Mouse (Mus musculus): ENCODE measurements around the gene Med1.

GRCm38 (mm10) chr11:98123424-98123823 lies 69.7 kb downstream of the Med1 start:
- TF ChIP-seq CTCF (IDR thresholded peaks at IDR 0.05; ENCODE audit: borderline replicate concordance, control insufficient read depth, extremely low read depth, insufficient read depth, low read length, poor library complexity) (no peak), POLR2A (IDR thresholded peaks at IDR 0.05; ENCODE audit: control insufficient read depth, extremely low read depth, insufficient read depth, low read length, poor library complexity) (no peak)
